Mouse (Mus musculus): ENCODE measurements around the gene Tle3. TPM values are rescaled to one million over a fixed set of nuclear protein-coding genes. Genes with fewer than 3 reads are reported as not detected.

Tle3 gene
- polyA plus RNA-seq, 1 experiment: 67.0 TPM

GRCm38 (mm10) chr9:61370454-61370888, 1.7 kb upstream of the Tle3 start:
- no peak for TF ChIP-seq CTCF (IDR thresholded peaks at IDR 0.05; ENCODE audit: control insufficient read depth, insufficient read depth, low read length)
- TF ChIP-seq POLR2A (IDR thresholded peaks at IDR 0.05; ENCODE audit: borderline replicate concordance, control insufficient read depth, low read depth, low read length): peak; percentile 57; the same call in 1 of the 2 replicates
- H3K4me1 ChIP-seq (ENCODE audit: control insufficient read depth, insufficient read depth, low read length): no peaks in the 10 kb centered on the region
- peak overlapping the region; percentile 91 for H3K27ac ChIP-seq (ENCODE audit: control insufficient read depth, insufficient read depth, low read depth, low read length, poor library complexity)

GRCm38 (mm10) chr9:61370889-61371754, 1.0 kb upstream of the Tle3 start:
- Histone ChIP-seq H3K4me3 (replicated peaks; ENCODE audit: control insufficient read depth, low read depth, low read length) (peak overlapping the region; percentile 77), H3K4me1 (ENCODE audit: control insufficient read depth, insufficient read depth, low read length) (no peaks in the 10 kb centered on the region), H3K27ac (ENCODE audit: control insufficient read depth, insufficient read depth, low read depth, low read length, poor library complexity) (peak overlapping the region; percentile 91)
- WGBS: under 1% methylated on average over 66 of the region's 66 CpGs
- TF ChIP-seq CTCF (IDR thresholded peaks at IDR 0.05; ENCODE audit: control insufficient read depth, insufficient read depth, low read length): no peak
- peak; percentile 65; the same call in 1 of the 2 replicates for TF ChIP-seq POLR2A (IDR thresholded peaks at IDR 0.05; ENCODE audit: borderline replicate concordance, control insufficient read depth, low read depth, low read length)

More at GRCm38 (mm10) chr9:61370454-61370888, 1.7 kb upstream of the Tle3 start:
- WGBS: under 1% methylated on average over 25 of the region's 25 CpGs
- H3K4me3 ChIP-seq (replicated peaks; ENCODE audit: control insufficient read depth, low read depth, low read length): peak overlapping the region; percentile 77

- H3K27ac ChIP-seq (ENCODE audit: control insufficient read depth, insufficient read depth, low read depth, low read length, poor library complexity): peak overlapping the region; percentile 91
- TF ChIP-seq POLR2A (IDR thresholded peaks at IDR 0.05; ENCODE audit: borderline replicate concordance, control insufficient read depth, low read depth, low read length) (0 out of 2 replicates have a peak, but pooled peaks have one; percentile 2), CTCF (IDR thresholded peaks at IDR 0.05; ENCODE audit: control insufficient read depth, insufficient read depth, low read length) (no peak)
- peaks cover 3% of the 10 kb centered on the region for H3K4me1 ChIP-seq (ENCODE audit: control insufficient read depth, insufficient read depth, low read length)
- H3K4me3 ChIP-seq (replicated peaks; ENCODE audit: control insufficient read depth, low read depth, low read length): peak overlapping the region; percentile 92
- WGBS: under 1% methylated on average over 42 of the region's 42 CpGs
Measured at GRCm38 (mm10) chr9:61372510-61372975, 377 bp downstream of the Tle3 start.

GRCm38 (mm10) chr9:61372976-61373633, 939 bp downstream of the Tle3 start:
- under 1% methylated on average over 65 of the region's 66 CpGs for WGBS

GRCm38 (mm10) chr9:61373634-61373941, 1.4 kb downstream of the Tle3 start:
- peak overlapping the region; percentile 92 for H3K4me3 ChIP-seq (replicated peaks; ENCODE audit: control insufficient read depth, low read depth, low read length)
- peaks cover 5% of the 10 kb centered on the region for H3K4me1 ChIP-seq (ENCODE audit: control insufficient read depth, insufficient read depth, low read length)
- no peak for TF ChIP-seq POLR2A (IDR thresholded peaks at IDR 0.05; ENCODE audit: borderline replicate concordance, control insufficient read depth, low read depth, low read length)
- no peak for TF ChIP-seq CTCF (IDR thresholded peaks at IDR 0.05; ENCODE audit: control insufficient read depth, insufficient read depth, low read length)
- H3K27ac ChIP-seq (ENCODE audit: control insufficient read depth, insufficient read depth, low read depth, low read length, poor library complexity): peak overlapping the region; percentile 93
- WGBS: under 1% methylated on average over 23 of the region's 23 CpGs

More at GRCm38 (mm10) chr9:61372976-61373633, 939 bp downstream of the Tle3 start:
- peak overlapping the region; percentile 92 for H3K4me3 ChIP-seq (replicated peaks; ENCODE audit: control insufficient read depth, low read depth, low read length)
- peaks cover 5% of the 10 kb centered on the region for H3K4me1 ChIP-seq (ENCODE audit: control insufficient read depth, insufficient read depth, low read length)
- H3K27ac ChIP-seq (ENCODE audit: control insufficient read depth, insufficient read depth, low read depth, low read length, poor library complexity): peak overlapping the region; percentile 93
- TF ChIP-seq POLR2A (IDR thresholded peaks at IDR 0.05; ENCODE audit: borderline replicate concordance, control insufficient read depth, low read depth, low read length) (no peak), CTCF (IDR thresholded peaks at IDR 0.05; ENCODE audit: control insufficient read depth, insufficient read depth, low read length) (no peak)

GRCm38 (mm10) chr9:61373942-61374900, 2.1 kb downstream of the Tle3 start:
- peak overlapping the region; percentile 93 for H3K27ac ChIP-seq (ENCODE audit: control insufficient read depth, insufficient read depth, low read depth, low read length, poor library complexity)
- peaks cover 5% of the 10 kb centered on the region for H3K4me1 ChIP-seq (ENCODE audit: control insufficient read depth, insufficient read depth, low read length)
- peak overlapping the region; percentile 92 for H3K4me3 ChIP-seq (replicated peaks; ENCODE audit: control insufficient read depth, low read depth, low read length)
- no peak for TF ChIP-seq POLR2A (IDR thresholded peaks at IDR 0.05; ENCODE audit: borderline replicate concordance, control insufficient read depth, low read depth, low read length)
- peak; percentile 26; the same call in 1 of the 2 replicates for TF ChIP-seq CTCF (IDR thresholded peaks at IDR 0.05; ENCODE audit: control insufficient read depth, insufficient read depth, low read length)
- WGBS: 2% methylated on average over 51 of the region's 51 CpGs

- Histone ChIP-seq H3K27ac (ENCODE audit: control insufficient read depth, insufficient read depth, low read depth, low read length, poor library complexity) (peak overlapping the region; percentile 93), H3K4me3 (replicated peaks; ENCODE audit: control insufficient read depth, low read depth, low read length) (peak overlapping the region; percentile 17), H3K4me1 (ENCODE audit: control insufficient read depth, insufficient read depth, low read length) (peaks cover 7% of the 10 kb centered on the region)
- 26% methylated on average over 5 of the region's 5 CpGs for WGBS
- TF ChIP-seq CTCF (IDR thresholded peaks at IDR 0.05; ENCODE audit: control insufficient read depth, insufficient read depth, low read length) (no peak), POLR2A (IDR thresholded peaks at IDR 0.05; ENCODE audit: borderline replicate concordance, control insufficient read depth, low read depth, low read length) (no peak)
Measured at GRCm38 (mm10) chr9:61375002-61375401, 2.8 kb downstream of the Tle3 start.

Measured in bone marrow, adult 2 months (tissue).